Mouse (Mus musculus): ENCODE results near the gene Gnptab. TPM values are rescaled to one million over a fixed set of nuclear protein-coding genes. Genes with fewer than 3 reads are reported as not detected.
"Not testable (repeated sequence)": the region's sequence is repeated elsewhere in the genome, so short reads cannot be mapped to it uniquely, and the experiment has no call there.

Gnptab gene
- 10 to 100 TPM; 11.9 to 13.5 TPM for total RNA-seq (2021)
- long read RNA-seq, experiment 1, full-length matches to known transcripts, result 11 of 18 reads
- long read RNA-seq, experiment 1, partial matches to known transcripts, result 3 of 18 reads
- long read RNA-seq, experiment 1, other reads (novel, unspliced or antisense), result 4 of 18 reads
- long read RNA-seq, experiment 2, full-length matches to known transcripts, result 6 of 10 reads
- long read RNA-seq, experiment 2, partial matches to known transcripts, result 2 of 10 reads
- long read RNA-seq, experiment 2, other reads (novel, unspliced or antisense), result 2 of 10 reads

GRCm38 (mm10) chr10:88379013-88379885, at the start of gene Gnptab, which contains the start of gene Dram1:
Gnptab (plus strand) TSS chr10:88379132.
Dram1 (minus strand) TSS chr10:88379080.
- DNase-seq, result peak; percentile 91

DNA sequence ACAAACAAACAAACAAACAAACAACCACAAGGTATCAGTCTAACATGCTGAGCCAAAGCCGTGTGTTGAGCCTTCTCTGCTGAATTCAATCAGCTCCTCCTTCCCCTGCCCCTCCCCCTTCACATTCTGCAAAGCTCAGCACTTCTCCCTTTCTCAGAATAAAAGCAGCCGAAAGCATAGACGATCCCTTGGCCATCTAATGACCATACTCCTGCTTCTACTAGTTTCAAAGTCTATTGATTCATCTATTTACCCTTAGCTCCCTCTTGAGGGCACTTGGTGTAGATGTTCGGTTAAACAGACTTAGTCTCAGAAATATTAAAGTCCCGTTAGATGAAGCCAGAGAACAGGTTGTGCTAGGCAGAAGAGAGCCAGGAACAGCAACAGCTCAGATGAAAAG, 48.2 kb upstream of the Gnptab start:
- DNase-seq, result no peak

DNA sequence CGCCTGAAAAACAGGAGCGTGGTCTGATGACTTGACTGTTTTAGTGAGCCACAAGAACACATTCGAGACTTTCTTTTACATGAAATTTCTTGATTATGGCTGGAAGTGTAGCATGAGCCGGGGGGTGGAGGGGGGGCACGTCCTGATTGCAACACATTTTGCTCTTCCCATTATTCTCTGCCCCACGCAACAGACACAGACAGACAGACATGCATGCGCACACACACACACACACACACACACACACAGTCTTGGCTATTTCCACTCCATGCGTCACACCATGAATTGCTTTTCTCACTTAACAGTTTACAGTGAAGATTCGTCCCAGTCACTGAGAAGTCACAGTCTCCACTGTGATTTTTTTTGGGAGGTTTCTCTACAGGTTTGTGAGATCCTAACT, 38.3 kb upstream of the Gnptab start:
- no peak for DNase-seq

DNA sequence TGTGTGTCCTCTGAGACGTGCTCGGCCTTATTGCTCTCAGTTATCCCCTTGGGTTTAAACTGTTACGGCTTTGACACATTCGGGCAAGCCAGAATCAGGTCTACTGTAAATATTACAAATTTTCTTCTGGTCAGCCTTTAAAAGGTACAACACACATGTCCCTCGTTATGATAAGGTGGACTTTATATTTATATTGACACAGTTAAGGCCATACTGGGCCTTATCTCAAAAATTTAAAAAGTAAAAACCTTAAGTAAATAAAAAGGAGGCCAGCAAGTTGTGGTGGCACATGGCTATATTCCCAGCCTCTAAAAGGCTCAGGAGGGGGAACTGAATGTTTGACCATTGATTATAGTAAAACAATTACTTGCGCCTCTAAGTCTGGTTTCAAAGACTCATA, 37.6 kb upstream of the Gnptab start:
- no peak for DNase-seq

DNA sequence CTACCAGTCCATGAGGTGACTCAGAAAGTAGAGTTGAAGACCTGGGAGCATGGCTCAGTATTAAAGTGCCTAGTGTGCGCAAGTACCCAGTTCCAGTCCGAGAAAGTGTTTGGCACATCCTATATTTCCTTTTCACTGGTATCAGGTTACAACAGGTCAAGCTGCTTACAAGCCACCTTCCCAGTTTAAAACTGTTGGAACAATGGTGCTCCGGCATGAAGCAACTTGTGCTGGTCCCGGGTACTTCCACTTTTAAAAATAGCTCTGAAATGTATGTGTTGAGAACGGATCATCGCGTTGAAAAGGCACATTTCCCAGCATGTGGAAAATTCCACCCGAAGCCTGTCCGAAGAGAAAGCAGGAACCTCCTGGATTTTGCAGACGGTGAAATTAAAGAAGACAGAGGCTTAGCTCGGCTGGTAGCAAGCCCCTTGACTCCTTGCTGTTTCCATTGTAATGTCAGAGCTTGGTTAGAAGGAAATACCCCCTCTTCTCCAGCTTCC, 33.0 kb upstream of the Gnptab start:
- DNase-seq, result no peak

DNA sequence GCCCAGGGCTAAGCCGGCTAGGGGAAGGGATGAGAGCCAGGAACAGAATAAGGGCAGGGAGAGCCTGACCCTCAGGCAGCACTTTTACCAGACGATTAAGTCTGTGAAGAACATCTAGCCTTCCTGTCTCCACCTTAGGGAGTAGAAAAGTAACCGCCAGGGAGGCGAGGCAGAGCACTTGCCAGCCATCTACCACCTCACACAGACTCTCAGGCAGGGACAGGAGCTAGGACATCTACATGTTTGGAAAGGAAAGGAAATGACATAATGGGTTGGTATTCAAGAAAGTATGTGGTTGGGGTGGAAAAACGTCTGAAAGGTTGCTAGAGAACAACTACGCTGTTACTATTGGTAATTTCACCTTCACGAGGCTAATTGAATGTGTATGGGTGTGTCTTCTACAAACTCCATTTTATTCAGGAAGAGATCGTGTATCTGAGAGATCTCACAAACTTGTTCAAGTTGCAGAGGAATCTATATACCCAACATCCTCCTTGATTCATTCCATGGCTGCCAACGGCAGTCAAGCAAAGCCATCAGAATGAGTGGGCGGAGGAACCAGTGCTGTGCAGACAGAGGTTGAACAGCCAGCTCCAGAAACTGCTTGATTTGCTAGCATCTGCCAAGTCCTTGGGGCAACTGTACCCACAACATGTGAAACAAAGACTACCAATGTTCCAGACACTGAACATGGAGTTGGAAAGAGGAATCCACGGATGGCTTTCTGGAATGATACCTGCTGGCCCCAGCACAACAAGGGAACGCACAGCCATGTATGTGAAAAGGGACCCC, 32.3 kb upstream of the Gnptab start:
- DNase-seq, result no peak

DNA sequence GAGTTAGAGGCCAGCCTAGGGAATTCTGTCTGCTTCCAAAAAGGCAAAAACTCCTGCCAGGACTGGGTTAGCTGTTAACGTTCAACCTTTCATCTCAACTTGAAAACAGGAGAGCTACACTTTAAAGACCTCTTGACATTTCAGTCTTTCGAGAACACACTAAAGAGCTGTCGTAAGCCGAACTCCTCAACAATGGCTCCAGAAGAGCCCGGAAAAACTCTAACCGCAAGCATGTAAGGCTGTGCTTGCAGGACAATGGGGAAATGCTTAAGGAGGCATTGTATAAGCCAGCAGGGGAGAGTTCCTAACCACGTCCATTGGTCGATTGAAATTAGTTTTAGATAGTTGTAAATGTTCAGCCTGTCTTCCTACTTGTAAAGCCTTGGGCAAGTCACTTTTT, 29.1 kb upstream of the Gnptab start:
- no peak for DNase-seq

- DNase-seq, result no peak
Measured at GRCm38 (mm10) chr10:88350687-88351086, 28.2 kb upstream of the Gnptab start.

- DNase-seq, result no peak
Measured at GRCm38 (mm10) chr10:88351411-88352103, 27.4 kb upstream of the Gnptab start.

DNA sequence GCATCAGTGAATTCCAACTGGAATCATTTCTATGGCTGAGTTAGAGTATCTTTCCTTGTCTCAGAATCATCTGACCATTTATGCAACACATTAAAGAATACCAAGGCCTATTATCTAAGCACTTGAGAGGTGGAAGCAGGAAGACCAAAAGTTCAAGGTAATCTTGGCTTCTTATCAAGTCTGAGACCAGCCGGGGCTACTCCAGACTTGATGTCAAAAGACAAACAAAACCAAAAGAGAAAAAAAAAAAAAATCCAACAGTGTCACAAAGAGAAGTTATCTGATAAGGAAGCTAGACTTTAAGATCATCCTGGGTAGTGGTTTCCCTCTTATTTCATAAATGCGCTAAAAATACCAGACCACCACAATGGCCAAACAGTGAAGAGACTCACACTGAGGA, 26.4 kb upstream of the Gnptab start:
- no peak for DNase-seq

GRCm38 (mm10) chr10:88354599-88354998, 24.3 kb upstream of the Gnptab start:
- DNase-seq, result no peak

DNA sequence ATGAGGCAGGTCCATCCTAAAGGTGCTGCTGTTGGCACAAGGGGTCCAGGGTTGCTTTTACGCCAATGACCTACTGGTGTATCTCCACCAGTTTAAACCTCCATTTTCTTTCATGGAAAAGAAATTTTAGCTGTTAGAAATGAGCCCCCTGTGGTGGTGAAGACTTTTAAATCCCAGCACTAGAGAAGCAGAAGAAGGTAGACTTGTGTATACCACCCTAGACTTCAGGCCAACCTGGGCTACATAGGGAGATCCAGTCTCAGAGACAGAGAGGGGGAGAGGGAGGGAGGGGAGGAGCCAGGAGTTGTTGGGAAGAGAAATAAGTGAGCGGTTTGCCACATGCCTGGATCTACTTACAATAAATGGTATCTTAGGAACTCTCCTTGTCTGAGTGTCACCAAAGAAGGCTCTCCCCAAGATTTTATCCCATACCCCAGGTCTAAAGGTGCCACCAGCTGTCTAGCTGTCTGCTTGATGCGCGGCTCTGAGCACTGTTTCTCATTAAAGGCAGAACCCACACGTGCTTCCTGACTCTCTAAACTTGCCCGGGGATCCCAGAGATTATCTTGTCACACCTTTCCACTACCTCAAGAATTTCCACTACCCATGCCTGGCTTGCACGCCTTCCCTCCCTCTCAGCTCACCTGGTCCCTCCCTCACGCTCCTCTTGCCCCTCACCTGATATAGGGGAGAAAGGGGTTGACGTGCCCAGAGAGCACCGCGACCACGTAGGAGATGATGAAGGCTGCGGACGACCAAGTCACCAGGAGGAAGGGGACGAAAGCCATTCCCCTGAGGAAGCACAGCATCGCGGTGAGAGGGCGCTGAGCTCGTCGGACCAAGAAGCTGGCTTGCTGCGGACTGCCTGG, 22.6 kb upstream of the Gnptab start:
- DNase-seq, result no peak

- DNase-seq, result peak; percentile 74
Measured at GRCm38 (mm10) chr10:88356983-88357559, 21.9 kb upstream of the Gnptab start.

DNA sequence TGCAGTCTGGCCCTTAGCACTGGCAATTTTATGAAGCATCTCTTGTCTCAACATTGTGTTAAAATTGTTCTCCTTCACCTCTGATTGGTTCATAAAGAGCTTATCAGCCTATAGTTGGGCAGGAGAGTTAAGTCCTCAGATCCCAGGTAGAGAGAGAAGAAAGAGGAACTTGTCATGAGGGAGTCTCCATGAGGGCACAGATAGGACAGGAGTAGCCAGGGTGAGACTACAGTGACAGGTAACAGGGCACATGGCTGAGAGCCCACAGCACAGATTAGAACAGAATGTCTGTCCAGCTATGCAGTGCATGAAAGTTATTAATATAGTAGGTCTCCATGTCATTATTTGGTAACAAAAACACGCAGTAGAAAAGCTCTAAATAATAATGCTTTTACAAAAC, 16.7 kb upstream of the Gnptab start:
- no peak for DNase-seq

- no peak for DNase-seq
Measured at GRCm38 (mm10) chr10:88364221-88364620, 14.7 kb upstream of the Gnptab start.

DNA sequence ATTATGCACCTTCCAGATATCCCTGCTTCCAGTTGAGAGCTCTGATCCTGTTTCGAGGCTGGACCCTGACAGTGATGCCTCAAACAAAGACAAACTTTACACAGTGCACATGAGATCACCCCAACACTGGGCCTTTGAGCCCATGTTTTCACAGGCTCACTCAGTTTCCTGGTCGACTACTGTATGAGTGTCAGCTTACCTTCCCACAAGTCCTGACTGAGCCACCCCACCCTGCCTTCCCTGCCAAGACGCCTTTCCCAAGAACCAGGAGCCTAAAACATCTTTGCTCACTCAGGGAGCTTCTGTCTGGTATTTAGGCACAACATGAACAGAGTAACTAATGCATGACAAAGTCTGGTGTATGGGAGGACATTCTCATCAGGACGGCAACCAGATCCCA, 9.7 kb upstream of the Gnptab start:
- no peak for DNase-seq

DNA sequence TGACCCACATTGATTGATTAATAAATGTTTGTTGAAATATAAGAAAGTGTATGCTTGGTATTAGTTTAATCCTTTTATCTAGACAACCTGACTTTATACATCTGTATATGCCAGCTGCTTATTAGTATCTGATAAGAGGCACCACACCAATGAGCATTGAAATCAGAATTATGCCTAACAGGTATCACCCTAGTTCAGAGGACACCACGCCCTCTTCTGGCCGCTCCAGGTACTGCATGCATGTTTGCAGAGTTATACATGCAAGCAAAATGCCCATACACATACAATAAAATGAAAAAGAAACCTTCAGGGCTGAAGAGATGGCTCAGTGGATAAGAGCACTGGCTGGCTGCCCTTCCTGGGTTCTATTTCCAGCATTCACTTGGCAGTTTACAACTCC, 7.1 kb upstream of the Gnptab start:
- DNase-seq, result peak; percentile 38

DNA sequence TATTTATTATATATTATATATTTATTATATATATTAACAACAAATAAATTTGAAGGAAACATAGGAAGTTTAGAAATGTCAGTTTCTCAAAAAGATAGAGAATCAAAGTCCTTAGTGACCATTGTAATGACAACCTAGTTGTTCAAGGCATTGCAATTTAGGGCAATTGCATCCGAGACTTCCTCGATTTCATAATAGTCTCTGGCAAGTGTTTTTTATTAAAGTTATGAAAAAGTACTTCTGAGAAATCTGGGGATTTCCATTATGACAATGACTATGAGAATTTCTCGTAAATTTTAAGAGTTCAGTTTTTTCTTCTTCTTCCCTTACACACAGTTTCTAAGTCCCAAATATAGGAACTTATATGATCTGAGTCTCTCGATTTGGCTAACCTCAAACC, 6.5 kb upstream of the Gnptab start:
- DNase-seq, result no peak

GRCm38 (mm10) chr10:88372945-88373344, 6.0 kb upstream of the Gnptab start:
- DNase-seq, result not testable (repeated sequence)

- no peak for DNase-seq
Measured at GRCm38 (mm10) chr10:88374984-88375383, 3.9 kb upstream of the Gnptab start.

DNA sequence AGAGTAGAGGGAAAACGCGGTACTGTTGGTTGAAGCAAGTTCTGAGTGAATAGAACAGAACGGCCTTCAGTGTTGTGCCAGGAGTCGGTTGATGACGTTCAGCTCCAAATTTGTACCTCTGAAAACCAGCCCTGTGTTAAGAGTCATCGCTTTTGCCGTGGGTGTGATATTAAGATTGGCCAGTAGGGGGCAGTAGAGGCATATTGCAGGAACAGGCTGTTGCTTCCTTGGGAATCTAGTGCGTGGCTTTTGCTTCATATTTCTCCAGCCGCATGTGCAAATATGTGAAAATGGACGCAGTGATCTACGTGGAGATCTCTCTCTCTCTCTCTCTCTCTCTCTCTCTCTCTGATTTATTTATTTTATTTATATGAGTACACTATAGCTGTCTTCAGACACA, 2.2 kb upstream of the Gnptab start:
- DNase-seq, result peak; percentile 89

Data from gastrocnemius, postnatal 10 days (tissue).